Mouse (Mus musculus) megakaryocyte, embryonic 14.5 days (primary cell): ENCODE results near the gene Gm45521. TPM values are rescaled to one million over a fixed set of nuclear protein-coding genes. Genes with fewer than 3 reads are reported as not detected.

Source experiments
- H3K27me3 ChIP-seq: replicated peaks from 2 replicates; pipeline ENCODE3; 2012; ENCODE audit warnings: inconsistent platforms
- H3K36me3 ChIP-seq: replicated peaks from 2 replicates; pipeline ENCODE3; 2012; ENCODE audit warnings: low read length, inconsistent platforms, mixed read lengths
- H3K4me1 ChIP-seq: 2 replicates; pipeline ENCODE4 v1.6.1; 2012; ENCODE audit warnings: inconsistent platforms
- H3K4me3 ChIP-seq: replicated peaks from 2 replicates; pipeline ENCODE3; 2012; ENCODE audit warnings: moderate library complexity, mild to moderate bottlenecking, inconsistent platforms
- H3K9me3 ChIP-seq: 2 replicates; pipeline ENCODE4 v1.6.1; 2012; ENCODE audit warnings: inconsistent platforms
- FLI1 ChIP-seq: IDR thresholded peaks from 2 replicates; pipeline ENCODE4 v1.6.1; 2012; ENCODE audit warnings: low read length, inconsistent platforms, mixed read lengths
- GATA1 ChIP-seq: IDR thresholded peaks from 3 replicates; pipeline ENCODE4 v1.6.1; 2012; ENCODE audit warnings: mixed read lengths, low read length, inconsistent platforms, borderline replicate concordance
- polyA plus RNA-seq: library from polyadenylated mRNA; stranded (reverse); fragments of >175 nt; gene quantifications from 2 replicates; pipeline ENCODE4 v1.2.3, GENCODE M21; 2012; ENCODE audit warnings: low replicate concordance; ENCODE audit not compliant: insufficient read depth

The Gm45521 gene
- polyA plus RNA-seq, 1 experiment = not detected

GRCm38 (mm10) chr14:7975177-7975576, 18.1 kb downstream of the Gm45521 start:
- no peak for TF ChIP-seq GATA1
- TF ChIP-seq FLI1 = no peak
- Histone ChIP-seq H3K9me3 (no peaks in the 10 kb centered on the region), H3K4me1 (peaks cover 69% of the 10 kb centered on the region), H3K36me3 (no peaks in the 10 kb centered on the region), H3K27me3 (no peaks in the 10 kb centered on the region), H3K4me3 (no peak overlapping the region)

- no peaks in the 10 kb centered on the region for H3K9me3 ChIP-seq
- peak overlapping the region; percentile 85 for H3K4me3 ChIP-seq
- no peaks in the 10 kb centered on the region for H3K36me3 ChIP-seq
- H3K27me3 ChIP-seq = no peaks in the 10 kb centered on the region
- peaks cover 65% of the 10 kb centered on the region for H3K4me1 ChIP-seq
- TF ChIP-seq GATA1 (no peak), FLI1 (no peak)
These were observed 20.4 kb downstream of the Gm45521 start for GRCm38 (mm10) chr14:7977471-7977870.

GRCm38 (mm10) chr14:7978183-7978582, 21.1 kb downstream of the Gm45521 start:
- H3K36me3 ChIP-seq = no peaks in the 10 kb centered on the region
- H3K27me3 ChIP-seq = no peaks in the 10 kb centered on the region

GRCm38 (mm10) chr14:7981226-7981625, 24.1 kb downstream of the Gm45521 start:
- Histone ChIP-seq H3K4me3 (no peak overlapping the region), H3K9me3 (no peaks in the 10 kb centered on the region), H3K27me3 (no peaks in the 10 kb centered on the region), H3K4me1 (peaks cover 56% of the 10 kb centered on the region), H3K36me3 (no peaks in the 10 kb centered on the region)
- no peak for TF ChIP-seq GATA1
- TF ChIP-seq FLI1 = no peak

More at GRCm38 (mm10) chr14:7978183-7978582, 21.1 kb downstream of the Gm45521 start:
- H3K9me3 ChIP-seq = no peaks in the 10 kb centered on the region
- peaks cover 65% of the 10 kb centered on the region for H3K4me1 ChIP-seq
- peak overlapping the region; percentile 46 for H3K4me3 ChIP-seq
- TF ChIP-seq GATA1 (no peak), FLI1 (no peak)

GRCm38 (mm10) chr14:7986913-7987312, 29.8 kb downstream of the Gm45521 start:
- TF ChIP-seq GATA1 = no peak
- H3K36me3 ChIP-seq = no peaks in the 10 kb centered on the region

GRCm38 (mm10) chr14:7989371-7989770, 32.3 kb downstream of the Gm45521 start:
- Histone ChIP-seq H3K27me3 (peaks cover 3% of the 10 kb centered on the region), H3K36me3 (no peaks in the 10 kb centered on the region)
- TF ChIP-seq FLI1 = no peak
- TF ChIP-seq GATA1 = no peak

More at GRCm38 (mm10) chr14:7986913-7987312, 29.8 kb downstream of the Gm45521 start:
- H3K27me3 ChIP-seq = no peaks in the 10 kb centered on the region
- peaks cover 32% of the 10 kb centered on the region for H3K4me1 ChIP-seq
- no peaks in the 10 kb centered on the region for H3K9me3 ChIP-seq
- peak overlapping the region; percentile 56 for H3K4me3 ChIP-seq

GRCm38 (mm10) chr14:7989961-7990360, 32.9 kb downstream of the Gm45521 start:
- H3K4me3 ChIP-seq = no peak overlapping the region
- H3K9me3 ChIP-seq = no peaks in the 10 kb centered on the region
- peaks cover 57% of the 10 kb centered on the region for H3K4me1 ChIP-seq
- H3K36me3 ChIP-seq = no peaks in the 10 kb centered on the region
- no peak for TF ChIP-seq GATA1
- no peak for TF ChIP-seq FLI1
- peaks cover 3% of the 10 kb centered on the region for H3K27me3 ChIP-seq

More at GRCm38 (mm10) chr14:7989371-7989770, 32.3 kb downstream of the Gm45521 start:
- Histone ChIP-seq H3K9me3 (no peaks in the 10 kb centered on the region), H3K4me1 (peaks cover 55% of the 10 kb centered on the region), H3K4me3 (no peak overlapping the region)

GRCm38 (mm10) chr14:7991108-7991776, 34.2 kb downstream of the Gm45521 start:
- peaks cover 3% of the 10 kb centered on the region for H3K27me3 ChIP-seq
- no peaks in the 10 kb centered on the region for H3K36me3 ChIP-seq
- no peak for TF ChIP-seq GATA1
- no peak for TF ChIP-seq FLI1
- H3K4me3 ChIP-seq = peak overlapping the region; percentile 15
- no peaks in the 10 kb centered on the region for H3K9me3 ChIP-seq
- peaks cover 51% of the 10 kb centered on the region for H3K4me1 ChIP-seq

- Histone ChIP-seq H3K4me1 (peaks cover 53% of the 10 kb centered on the region), H3K4me3 (no peak overlapping the region), H3K9me3 (no peaks in the 10 kb centered on the region), H3K36me3 (no peaks in the 10 kb centered on the region), H3K27me3 (peaks cover 3% of the 10 kb centered on the region)
- TF ChIP-seq FLI1 (no peak), GATA1 (no peak)
These were observed 35.1 kb downstream of the Gm45521 start for GRCm38 (mm10) chr14:7992158-7992557.

- no peak within 1 kb of the TSS for H3K4me3 ChIP-seq
- TF ChIP-seq GATA1 (no peak), FLI1 (no peak)
- H3K9me3 ChIP-seq = no peaks in the 10 kb centered on the region
- no peaks in the 10 kb centered on the region for H3K36me3 ChIP-seq
- peaks cover 6% of the 10 kb centered on the region for H3K27me3 ChIP-seq
- H3K4me1 ChIP-seq = peaks cover 58% of the 10 kb centered on the region
These were observed 37.2 kb downstream of the Gm45521 start, which contains the start of gene Dnase1l3 for GRCm38 (mm10) chr14:7994271-7994767. Gene Dnase1l3, minus strand, starts transcription at chr14:7994573.
